Mouse (Mus musculus) CH12.LX (cell line): Measurements from ENCODE around the gene Rpl10-ps3.

Experiments
- BHLHE40 ChIP-seq: IDR thresholded peaks from 2 replicates; pipeline ENCODE4 v1.6.1; 2011; ENCODE audit warnings: mild to moderate bottlenecking, low read depth, low read length, improper control_type of control experiment
- CHD2 ChIP-seq: IDR thresholded peaks from 2 replicates; pipeline ENCODE4 v1.6.1; 2011; ENCODE audit warnings: low read length, improper control_type of control experiment
- CTCF ChIP-seq, 2 experiments: IDR thresholded peaks in 1 of 2; conservative IDR thresholded peaks in 1 of 2; 2 replicates each; pipeline ENCODE4 v1.5.1; 2011 to 2012; ENCODE audit warnings: low read depth in 2 of 2, low read length in 2 of 2, improper control_type of control experiment in 1 of 2, inconsistent platforms in 1 of 2, mild to moderate bottlenecking in 1 of 2, moderate library complexity in 1 of 2
- NELFE ChIP-seq: IDR thresholded peaks from 2 replicates; pipeline ENCODE4 v1.6.1; 2011; ENCODE audit warnings: low read depth, low read length, improper control_type of control experiment
- POLR2A ChIP-seq: IDR thresholded peaks from 2 replicates; pipeline ENCODE4 v1.6.1; 2011; ENCODE audit warnings: low read depth, mild to moderate bottlenecking, improper control_type of control experiment, low read length
- POLR2AphosphoS2 ChIP-seq: IDR thresholded peaks from 2 replicates; pipeline ENCODE4 v1.6.1; 2011; ENCODE audit warnings: low read depth, low read length, improper control_type of control experiment
- RAD21 ChIP-seq: IDR thresholded peaks from 2 replicates; pipeline ENCODE4 v1.6.1; 2011; ENCODE audit warnings: low read depth, mild to moderate bottlenecking, low read length, improper control_type of control experiment, moderate library complexity
- TBP ChIP-seq: conservative IDR thresholded peaks from 2 replicates; pipeline ENCODE4 v1.6.1; 2011; ENCODE audit warnings: low read depth, low read length, improper control_type of control experiment
- ZKSCAN1 ChIP-seq: IDR thresholded peaks from 2 replicates; pipeline ENCODE4 v1.6.1; 2012; ENCODE audit warnings: low read depth, inconsistent platforms, low read length, improper control_type of control experiment, borderline replicate concordance
- ZNF384 ChIP-seq: IDR thresholded peaks from 2 replicates; pipeline ENCODE4 v1.6.1; 2012; ENCODE audit warnings: low read depth, low read length, improper control_type of control experiment, inconsistent platforms

- TF ChIP-seq POLR2A: no peak
- TF ChIP-seq CTCF (conservative IDR thresholded peaks at IDR 0.05 in 1 of 2, IDR thresholded peaks at IDR 0.05 in 1 of 2; ENCODE audit: low read depth in 2 of 2, low read length in 2 of 2): no peak
- no peak for TF ChIP-seq BHLHE40
- no peak for TF ChIP-seq ZKSCAN1
- no peak for TF ChIP-seq TBP
- TF ChIP-seq RAD21: no peak
- TF ChIP-seq POLR2AphosphoS2: no peak
- no peak for TF ChIP-seq NELFE
- no peak for TF ChIP-seq CHD2
- TF ChIP-seq ZNF384: no peak
These were observed 12.6 kb upstream of the Rpl10-ps3 start for GRCm38 (mm10) chr9:50357331-50357730.
